Mouse (Mus musculus) olfactory bulb, adult 2 months (tissue): Measurements from ENCODE around the gene Taf10.

Source experiments
- CTCF ChIP-seq: fragments of 200-500 bp; IDR thresholded peaks from 2 replicates; pipeline ENCODE4 v1.5.1; 2012; ENCODE audit warnings: low read depth, mild to moderate bottlenecking, low read length, moderate library complexity; ENCODE audit not compliant: insufficient read depth
- POLR2A ChIP-seq: fragments of 200-500 bp; IDR thresholded peaks from 2 replicates; pipeline ENCODE4 v1.6.1; 2012; ENCODE audit warnings: mild to moderate bottlenecking, low read depth, low read length, moderate library complexity; ENCODE audit not compliant: insufficient read depth

DNA sequence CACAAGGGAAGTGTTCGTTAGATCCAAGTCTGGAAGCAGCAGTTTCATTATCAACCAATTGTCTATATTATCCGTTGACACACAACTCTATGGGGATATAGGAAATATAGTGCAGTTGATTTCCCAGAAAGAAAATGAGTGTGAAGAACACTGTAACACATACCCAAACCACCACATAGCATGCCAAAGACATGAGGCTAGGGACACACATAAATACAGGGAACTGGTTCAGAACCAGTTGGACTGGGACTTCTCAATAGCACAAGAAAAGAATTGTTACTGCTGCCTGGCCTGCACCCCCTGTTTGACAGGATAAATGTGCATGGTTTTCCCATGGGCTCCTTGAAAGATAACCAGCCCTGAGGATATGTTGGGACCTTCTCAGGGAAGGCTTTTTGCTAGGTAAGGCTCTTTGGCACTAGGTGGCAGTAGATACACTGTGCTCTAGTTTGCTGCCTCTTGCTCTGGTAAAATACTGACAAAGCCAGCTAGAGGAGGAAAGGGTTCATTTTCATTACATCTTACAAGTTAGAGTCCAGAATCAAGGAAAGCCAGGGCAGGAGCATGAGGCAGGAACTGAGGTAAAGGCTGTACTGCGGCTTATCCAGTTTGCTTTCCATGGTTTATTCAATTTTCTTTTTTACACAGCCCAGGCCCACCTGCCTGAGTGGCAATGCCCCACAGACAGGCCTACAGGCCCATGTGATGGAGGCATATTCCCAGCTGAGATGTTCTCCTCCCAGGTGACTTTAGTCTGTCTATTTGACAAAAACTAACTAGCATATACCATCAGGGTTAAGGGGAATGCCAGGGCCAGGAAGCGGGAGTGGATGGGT lies 17.8 kb downstream of the Taf10 start:
- no peak for TF ChIP-seq CTCF
- no peak for TF ChIP-seq POLR2A
